Mouse (Mus musculus) adrenal gland, postnatal 25 days (tissue): ENCODE data around the gene B3gnt2. TPM values are rescaled to one million over a fixed set of nuclear protein-coding genes. Genes with fewer than 3 reads are reported as not detected.

Experiments
- DNase-seq: peaks from one replicate; pipeline ENCODE4 v3.0.0; 2021; ENCODE audit warnings: mixed read lengths
- total RNA-seq: library from RNA; stranded (reverse); gene quantifications from 2 replicates; pipeline ENCODE4 v1.2.3, GENCODE M21; 2021

B3gnt2 gene
- total RNA-seq, 1 experiment from 2014 or later, result 70.3 TPM

- DNase-seq, result no peak
These were observed 11.0 kb upstream of the B3gnt2 start for GRCm38 (mm10) chr11:22871628-22872306.

- no peak for DNase-seq
These were observed 7.8 kb upstream of the B3gnt2 start for GRCm38 (mm10) chr11:22868582-22868981.

- DNase-seq, result no peak
These were observed 6.9 kb upstream of the B3gnt2 start for GRCm38 (mm10) chr11:22867691-22868090.

GRCm38 (mm10) chr11:22865635-22866246 is 5.0 kb upstream of the B3gnt2 start:
- no peak for DNase-seq

- DNase-seq, result no peak
These were observed 3.7 kb upstream of the B3gnt2 start for GRCm38 (mm10) chr11:22864305-22865060.

DNA sequence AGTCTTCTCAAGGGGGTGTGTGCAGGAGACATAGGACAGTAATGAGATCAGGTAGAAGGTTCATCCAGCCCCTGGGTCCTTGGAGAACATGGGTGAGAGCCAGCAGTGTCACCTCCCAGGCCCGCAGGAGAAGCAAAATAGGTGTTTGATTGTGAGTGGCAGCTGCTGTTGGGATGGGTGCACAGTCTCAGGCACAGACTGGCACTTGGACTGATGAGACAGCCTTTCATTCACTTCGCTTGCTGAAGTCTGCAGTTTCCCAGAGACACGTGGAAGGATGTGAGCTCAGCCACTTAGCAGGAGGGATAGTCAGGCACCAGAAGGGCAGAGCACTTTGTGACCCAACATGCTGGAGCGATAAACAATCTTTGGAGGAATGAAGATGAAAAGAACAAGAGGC is 2.8 kb upstream of the B3gnt2 start:
- no peak for DNase-seq

GRCm38 (mm10) chr11:22861315-22861714 is 554 bp upstream of the B3gnt2 start:
- DNase-seq, result no peak

DNA sequence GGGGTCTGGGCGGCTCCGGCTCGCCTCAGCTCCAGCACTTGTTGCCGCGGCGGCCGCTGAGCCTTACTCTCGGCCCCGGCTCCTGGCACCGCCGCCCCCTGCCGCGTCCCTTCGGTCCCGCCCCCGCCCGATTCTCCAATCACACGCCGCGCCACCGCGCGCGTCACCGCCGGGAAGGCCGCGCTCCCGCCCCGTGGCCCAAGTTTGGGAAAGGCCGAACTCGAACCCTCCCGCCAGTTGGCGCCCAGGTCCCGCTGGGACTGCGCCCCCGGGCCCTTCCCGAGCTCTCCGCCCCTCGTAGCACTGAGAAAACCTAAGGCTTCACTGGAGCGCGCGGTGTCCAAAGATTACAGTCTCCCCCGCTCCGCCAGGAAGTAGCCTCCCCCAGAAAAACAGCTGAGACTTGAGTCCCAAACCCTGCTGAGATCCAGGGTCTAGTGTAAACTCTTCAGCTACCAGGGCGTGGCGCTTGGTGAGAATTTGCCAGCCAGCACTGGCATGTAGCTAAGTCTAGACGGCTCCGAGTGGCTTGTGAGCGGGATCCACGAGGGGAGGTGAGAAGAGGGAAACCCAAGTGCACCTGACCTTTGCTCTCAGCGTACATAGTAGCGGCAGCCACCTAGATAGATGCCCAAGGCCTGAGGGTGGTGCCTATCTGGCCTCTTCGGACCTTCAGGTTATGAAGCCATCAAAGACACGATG is 977 bp downstream of the B3gnt2 start:
- peak; percentile 94 for DNase-seq

DNA sequence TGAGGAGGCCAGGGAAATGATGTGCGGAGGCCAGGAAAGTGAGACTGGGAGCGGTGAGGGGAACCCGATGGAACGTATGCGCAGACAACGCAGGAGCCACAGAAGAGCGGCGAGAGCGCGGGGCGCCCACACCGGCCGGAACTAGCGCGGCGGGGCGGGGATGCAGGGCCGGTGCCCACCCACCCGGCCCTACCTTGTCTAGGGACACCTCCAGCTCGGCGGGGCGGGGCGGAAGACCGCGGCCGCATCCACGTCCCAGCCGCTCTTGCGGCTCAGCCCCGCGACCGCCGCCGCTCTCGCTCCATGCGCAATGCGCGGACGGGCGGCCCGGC is 1.5 kb downstream of the B3gnt2 start:
- DNase-seq, result no peak

DNA sequence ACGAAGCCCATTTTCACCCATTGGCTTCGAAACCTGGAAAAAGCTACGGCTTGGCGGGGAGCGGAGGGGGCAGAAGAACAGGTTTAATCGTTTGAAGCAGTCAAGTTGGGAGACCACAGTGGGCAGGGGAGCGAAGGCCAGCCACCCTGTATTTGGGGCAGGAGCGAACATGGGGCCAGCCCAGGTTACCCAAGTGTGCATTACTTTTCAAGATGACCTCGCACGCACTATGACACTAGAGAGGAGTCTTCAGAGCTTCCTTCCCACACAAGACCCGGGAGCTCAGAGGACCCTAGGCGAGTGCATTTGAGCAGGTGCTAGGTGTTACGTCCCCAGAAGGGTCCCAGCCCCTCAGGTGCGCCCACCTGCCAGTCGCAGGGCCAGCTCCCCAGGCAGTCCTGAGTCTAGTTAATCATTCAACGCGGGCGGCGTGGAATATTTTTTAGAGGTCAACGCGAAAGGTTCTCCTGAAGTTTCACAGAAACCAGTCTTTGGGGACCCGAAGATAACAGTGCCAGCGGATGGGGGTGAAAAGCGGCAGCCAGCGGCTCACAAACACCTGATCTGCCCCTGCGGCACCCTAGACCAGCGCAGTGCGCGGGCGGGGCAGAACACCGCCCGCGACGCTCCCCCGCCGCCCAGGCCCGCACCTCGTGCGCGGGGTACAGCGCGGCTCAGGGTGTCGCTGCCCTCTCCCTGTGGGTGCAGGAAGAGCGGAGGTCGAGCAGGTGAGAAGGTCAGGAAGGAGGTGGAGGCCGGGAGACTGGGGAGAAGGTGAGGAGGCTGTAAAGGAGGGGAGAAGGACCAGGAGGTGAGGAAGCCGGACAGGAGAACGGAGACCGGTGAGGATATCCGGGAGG is 2.1 kb downstream of the B3gnt2 start:
- DNase-seq, result no peak

DNA sequence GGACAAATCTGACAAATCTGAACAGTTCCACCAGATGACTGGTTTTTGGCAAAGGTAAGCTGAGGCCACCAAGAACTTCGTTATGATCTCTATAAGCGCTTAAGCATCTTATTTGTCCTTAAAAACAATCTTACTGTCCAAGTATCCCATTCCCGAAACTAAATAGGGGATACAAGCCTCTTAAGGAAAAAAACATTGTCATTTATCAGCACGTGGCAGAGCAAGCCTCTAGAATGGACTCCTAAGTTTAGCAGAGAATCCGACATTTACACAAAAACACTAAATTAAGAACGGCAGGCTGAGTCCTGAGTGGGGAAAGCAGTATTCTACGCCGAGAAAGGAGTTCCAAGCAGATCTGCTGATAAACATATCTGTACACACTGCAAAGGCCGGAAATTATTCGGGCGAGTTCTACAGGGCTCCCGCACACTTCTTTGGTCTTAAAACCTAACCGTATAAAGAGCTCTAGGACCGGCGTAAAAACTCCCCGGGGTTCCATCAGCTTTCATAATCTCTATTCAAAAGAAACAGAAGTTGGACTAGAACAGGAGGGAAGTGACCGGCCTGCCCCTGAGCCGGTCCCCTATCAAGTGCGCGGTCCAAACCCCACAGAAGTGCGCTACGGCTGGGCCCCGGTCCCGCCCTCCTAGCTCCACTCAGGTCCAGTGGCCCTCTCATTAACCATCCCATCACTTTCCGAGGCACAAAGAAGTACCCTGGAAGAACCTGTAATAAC is 2.9 kb downstream of the B3gnt2 start:
- peak; percentile 49 for DNase-seq

GRCm38 (mm10) chr11:22857106-22857704 is 3.6 kb downstream of the B3gnt2 start:
- DNase-seq, result no peak

DNA sequence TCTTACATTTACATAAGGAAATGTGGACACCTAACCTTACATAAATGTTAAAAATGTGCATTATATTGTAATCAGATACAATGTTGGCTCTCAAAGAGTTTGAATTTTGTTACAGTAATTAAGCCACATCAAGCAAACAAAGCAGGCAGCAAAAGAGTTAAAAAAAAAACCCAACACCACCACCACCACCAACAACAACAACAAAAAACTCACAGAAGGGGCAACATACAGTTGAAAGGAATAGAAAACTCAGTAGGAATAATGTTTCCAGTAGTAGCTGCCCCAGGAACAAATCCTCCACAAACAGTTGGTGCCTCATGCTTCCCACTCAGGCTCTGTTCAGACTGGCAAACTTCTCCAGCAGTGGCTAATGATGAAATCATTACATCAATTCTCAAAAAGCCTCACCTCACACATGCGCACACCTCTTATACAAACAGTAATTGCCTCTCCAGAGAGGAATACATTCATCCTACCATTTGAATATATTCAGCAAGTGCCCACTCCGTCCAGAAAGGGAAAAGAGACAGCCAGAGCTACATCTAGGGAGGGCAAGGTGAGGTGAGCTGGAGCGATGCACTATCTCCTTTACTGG is 4.3 kb downstream of the B3gnt2 start:
- DNase-seq, result no peak

GRCm38 (mm10) chr11:22854571-22854970 is 6.2 kb downstream of the B3gnt2 start:
- no peak for DNase-seq

DNA sequence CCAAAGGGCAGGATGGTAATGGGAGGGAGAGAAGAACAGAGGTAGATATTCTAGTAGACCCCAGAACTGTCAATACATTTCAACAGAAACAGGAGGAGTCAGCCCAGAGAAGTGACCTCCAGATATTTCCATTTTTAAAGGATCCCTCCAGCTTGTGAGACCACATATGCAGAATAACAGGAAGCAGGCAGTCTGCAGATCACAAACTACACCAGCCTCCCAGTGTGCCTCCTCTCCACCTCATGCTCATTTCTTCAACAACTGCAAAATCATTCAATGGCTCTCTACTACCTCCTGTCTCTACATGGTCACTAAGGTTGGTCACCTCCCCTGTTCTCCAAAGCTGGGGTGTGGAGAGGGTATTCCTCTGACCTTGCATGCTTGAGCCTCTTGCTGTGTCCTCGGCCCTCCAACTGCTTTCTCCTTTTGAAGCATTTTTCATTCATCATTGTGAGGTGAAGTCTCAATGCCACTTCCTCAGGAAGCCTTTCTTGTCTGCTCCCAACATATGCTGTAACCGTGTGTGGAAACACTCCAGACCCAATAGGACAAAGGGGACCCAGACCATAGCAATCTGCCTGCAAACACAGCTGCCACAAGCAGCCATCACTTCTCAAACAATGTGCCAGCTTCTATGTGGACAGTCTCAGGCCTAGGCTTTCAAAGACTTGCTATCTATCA is 7.1 kb downstream of the B3gnt2 start:
- no peak for DNase-seq

DNA sequence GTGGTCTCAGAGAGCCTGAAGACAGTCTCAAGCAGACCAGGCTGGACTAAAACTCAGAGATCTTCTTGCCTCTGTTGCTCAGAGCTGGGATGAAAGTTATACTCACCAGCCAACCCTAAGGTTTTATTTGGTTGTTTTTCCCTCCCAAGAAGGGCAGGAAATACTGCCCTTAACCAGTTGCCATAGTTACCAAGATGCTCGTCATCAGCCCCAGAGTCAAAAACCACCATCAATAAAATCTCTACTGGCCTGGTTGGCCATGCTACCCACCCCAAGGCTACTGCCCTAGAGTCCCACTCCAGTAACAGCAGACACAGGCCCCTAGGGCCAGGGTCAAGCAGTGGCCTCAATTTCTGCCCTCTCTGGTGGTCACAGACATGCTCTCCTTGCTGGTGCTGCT is 8.3 kb downstream of the B3gnt2 start:
- no peak for DNase-seq

- DNase-seq, result no peak
These were observed 9.3 kb downstream of the B3gnt2 start for GRCm38 (mm10) chr11:22851416-22851815.

- DNase-seq, result no peak
These were observed 10.7 kb downstream of the B3gnt2 start for GRCm38 (mm10) chr11:22850077-22850476.

DNA sequence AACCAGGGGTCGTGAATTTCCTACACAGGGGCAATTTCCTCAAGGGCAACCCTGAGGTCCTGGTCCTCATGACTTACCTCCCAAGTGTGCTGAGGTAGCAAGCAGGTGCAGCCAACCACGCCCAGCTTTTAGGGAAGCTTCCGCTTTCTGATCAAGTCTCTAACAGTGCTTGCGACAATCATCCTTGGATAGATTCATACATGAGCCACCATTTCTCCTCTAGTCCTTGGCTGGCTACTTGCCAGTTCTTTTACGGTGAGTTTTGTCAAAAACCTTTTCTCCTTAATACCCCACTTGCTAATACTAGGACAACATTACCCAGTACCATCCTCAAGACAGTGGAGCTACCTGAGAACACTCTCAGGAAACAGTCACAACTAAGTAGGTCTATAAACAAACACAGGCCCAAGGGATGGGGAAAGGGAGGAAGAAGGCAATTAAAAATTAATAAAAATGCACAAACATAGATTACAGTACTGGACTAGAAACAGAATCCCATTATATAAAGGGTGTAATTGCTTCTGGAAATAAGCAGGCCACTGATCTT is 12.0 kb downstream of the B3gnt2 start:
- DNase-seq, result no peak
